Mouse (Mus musculus) liver, adult 2 months (tissue): ENCODE measurements around the gene Gm28551. TPM values are rescaled to one million over a fixed set of nuclear protein-coding genes. Genes with fewer than 3 reads are reported as not detected.

Experiments used
- DNase-seq: peaks from one replicate; pipeline ENCODE4 v3.0.0-alpha.2; 2011; ENCODE audit warnings: low read depth, low spot score; ENCODE audit errors: extremely low read depth
- H3K27ac ChIP-seq: fragments of 200-500 bp; replicated peaks from 2 replicates; pipeline ENCODE4 v1.5.1; 2012; ENCODE audit warnings: low read depth, mild to moderate bottlenecking, control low read depth, inconsistent platforms, low read length; ENCODE audit not compliant: insufficient read depth
- H3K27me3 ChIP-seq: fragments of 200-500 bp; 2 replicates; pipeline ENCODE4 v1.6.1; 2012; ENCODE audit warnings: mild to moderate bottlenecking, moderate library complexity, low read length, inconsistent platforms; ENCODE audit not compliant: control insufficient read depth, insufficient read depth
- H3K36me3 ChIP-seq: fragments of 200-500 bp; 2 replicates; pipeline ENCODE4 v1.6.1; 2012; ENCODE audit warnings: low read length, inconsistent platforms; ENCODE audit not compliant: control insufficient read depth, insufficient read depth
- H3K4me1 ChIP-seq: fragments of 200-500 bp; 2 replicates; pipeline ENCODE4 v1.6.1; 2011; ENCODE audit warnings: low read length; ENCODE audit not compliant: control insufficient read depth, insufficient read depth
- H3K4me3 ChIP-seq: fragments of 200-500 bp; 2 replicates; pipeline ENCODE4 v1.5.1; 2011; ENCODE audit warnings: low read depth, mild to moderate bottlenecking, control low read depth, low read length, moderate library complexity; ENCODE audit not compliant: insufficient read depth
- H3K79me2 ChIP-seq: fragments of 200-500 bp; 2 replicates; pipeline ENCODE4 v1.6.1; 2012; ENCODE audit warnings: inconsistent platforms, mild to moderate bottlenecking, low read length, moderate library complexity; ENCODE audit not compliant: control insufficient read depth, insufficient read depth
- H3K9ac ChIP-seq: fragments of 200-500 bp; 2 replicates; pipeline ENCODE4 v1.6.1; 2012; ENCODE audit warnings: low read depth, mild to moderate bottlenecking, control low read depth, inconsistent platforms, low read length
- CTCF ChIP-seq: fragments of 200-500 bp; IDR thresholded peaks from 2 replicates; pipeline ENCODE4 v1.5.1; 2011; ENCODE audit warnings: low read depth, low read length, control low read depth
- POLR2A ChIP-seq: fragments of 200-500 bp; IDR thresholded peaks from 2 replicates; pipeline ENCODE4 v1.6.1; 2011; ENCODE audit warnings: low read length, control low read depth; ENCODE audit not compliant: insufficient read depth; ENCODE audit errors: extremely low read depth
- WGBS: fragments of 180-500 bp; shearing (Covaris S2); methylation state at CpG from one replicate; pipeline ENCODE4 v1.1.7; 2018; 5-methylcytosine and 5-hydroxymethylcytosine counted together
- polyA plus RNA-seq: library from polyadenylated mRNA; depleted of rRNA; stranded (reverse); fragments of >200 nt; gene quantifications from 2 replicates; pipeline ENCODE4 v1.2.3, GENCODE M21; 2012; rRNA removed
- total RNA-seq: library from RNA; depleted of rRNA; stranded (reverse); fragments of >200 nt; gene quantifications from 2 replicates; pipeline ENCODE4 v1.2.3, GENCODE M21; 2014; rRNA removed

Gm28551 gene
- total and polyA plus RNA-seq, 2 experiments = not detected

DNA sequence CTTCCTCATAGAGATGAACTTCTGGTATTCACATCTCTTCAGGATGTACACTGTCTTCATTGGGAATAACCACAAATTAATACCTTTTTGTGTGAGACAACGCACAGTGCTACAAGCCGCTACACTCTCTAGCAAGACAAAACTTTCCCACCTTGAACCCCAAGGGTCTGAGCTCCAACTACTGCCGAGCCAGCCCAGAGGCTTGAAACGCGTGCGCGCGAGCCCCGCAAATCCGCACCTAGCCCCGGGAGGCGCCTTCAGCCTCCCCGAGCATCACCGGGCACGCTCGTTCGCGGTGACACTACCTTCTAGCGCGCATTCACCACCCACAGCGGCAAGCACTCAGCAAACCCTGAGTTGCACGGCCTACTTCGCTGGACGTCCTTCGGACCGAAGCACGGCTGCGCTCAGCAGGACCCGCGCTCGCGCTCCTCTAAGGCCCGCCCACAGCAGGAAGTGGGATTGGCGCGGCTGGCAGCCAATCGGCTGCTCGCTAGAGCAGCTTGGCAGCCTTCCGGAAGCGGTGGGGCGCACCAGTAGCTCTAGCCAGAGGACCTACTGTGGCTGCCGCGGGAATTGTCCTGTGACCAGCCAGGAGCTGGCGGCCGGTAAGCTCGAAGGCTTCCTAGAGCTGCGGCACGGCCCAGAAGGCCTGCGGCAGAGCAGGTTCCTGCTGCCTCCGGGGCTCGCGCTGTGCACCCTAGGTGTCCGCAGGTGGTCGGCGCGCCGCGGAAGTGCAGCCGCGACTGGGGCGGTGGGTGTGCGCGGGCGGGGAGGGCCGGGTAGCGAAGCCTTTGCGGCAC lies 55.7 kb downstream of the Gm28551 start, which contains the start of the genes Pms1, Ormdl1 and Gm28778:
Pms1 (minus strand) TSS at position 438 of the 803 bp plus-strand sequence.
Ormdl1 (plus strand) TSS at position 515 of the 803 bp plus-strand sequence.
Gm28778 (plus strand) TSS at position 531 of the 803 bp plus-strand sequence.
- H3K36me3 ChIP-seq = no peaks in the 10 kb centered on the region
- peak within 1 kb of the TSS; percentile 69 for H3K27ac ChIP-seq
- peaks cover 5% of the 10 kb centered on the region; the same call in 1 of the 2 replicates for H3K79me2 ChIP-seq
- DNase-seq = peak; percentile 92
- peak within 1 kb of the TSS; percentile 68 for H3K4me3 ChIP-seq
- H3K27me3 ChIP-seq = no peaks in the 10 kb centered on the region
- H3K9ac ChIP-seq = peak within 1 kb of the TSS; percentile 94
- TF ChIP-seq POLR2A = peak; percentile 64
- TF ChIP-seq CTCF = 0 out of 2 replicates have a peak, but pooled peaks have one; percentile 16
- peaks cover 6% of the 10 kb centered on the region; the same call in 1 of the 2 replicates for H3K4me1 ChIP-seq
- WGBS = under 1% methylated on average over 66 of the region's 66 CpGs

DNA sequence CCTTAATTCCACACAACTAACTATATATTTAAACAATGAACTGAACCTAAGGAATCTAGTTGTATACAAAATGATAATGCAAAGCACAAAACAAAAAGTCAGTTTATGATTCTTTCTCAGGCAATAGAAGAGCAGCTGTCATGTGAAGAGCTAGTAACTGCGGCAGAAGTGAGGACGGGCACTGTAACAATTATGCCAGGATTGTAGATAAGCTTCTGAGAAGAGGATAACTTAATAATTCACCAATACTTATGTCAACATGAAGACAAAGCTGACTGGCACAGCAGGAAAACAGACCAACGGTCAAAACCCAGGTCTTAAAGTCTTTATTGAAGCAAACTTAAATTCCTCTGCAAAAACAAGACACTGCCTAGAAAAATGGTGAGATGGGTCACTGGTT lies 61.3 kb downstream of the Gm28551 start:
- Histone ChIP-seq H3K4me1 (peaks cover 15% of the 10 kb centered on the region), H3K36me3 (no peaks in the 10 kb centered on the region), H3K27me3 (no peaks in the 10 kb centered on the region), H3K9ac (no peak overlapping the region), H3K4me3 (no peak overlapping the region), H3K79me2 (peaks cover 10% of the 10 kb centered on the region; the same call in 1 of the 2 replicates), H3K27ac (peak overlapping the region; percentile 63)
- DNase-seq = peak; percentile 93
- WGBS = 18% methylated on average over 3 of the region's 3 CpGs
- TF ChIP-seq CTCF = no peak
- TF ChIP-seq POLR2A = no peak

Other genes starting within 250 kb of the Gm28551 start
- not detected in 2 replicates for gene 1700019A02Rik, start 165.0 kb downstream of the Gm28551 start, total RNA-seq
- gene 1700019A02Rik, start 165.0 kb downstream of the Gm28551 start, polyA plus RNA-seq = not detected in 2 replicates
- 5.6 and 7.9 TPM in 2 replicates for gene Pms1, start 55.6 kb downstream of the Gm28551 start, total RNA-seq
- gene Pms1, start 55.6 kb downstream of the Gm28551 start, polyA plus RNA-seq = 0.85 and 2.5 TPM in 2 replicates
- gene Ormdl1, start 55.6 kb downstream of the Gm28551 start, total RNA-seq = 38.5 and 45.7 TPM in 2 replicates
- gene Ormdl1, start 55.6 kb downstream of the Gm28551 start, polyA plus RNA-seq = 9.4 and 14.1 TPM in 2 replicates
- 4.6 TPM in 1 of 2 replicates, not detected in the other for gene Gm28778, start 55.6 kb downstream of the Gm28551 start, total RNA-seq
- gene Gm28778, start 55.6 kb downstream of the Gm28551 start, polyA plus RNA-seq = 21.7 and 27.3 TPM in 2 replicates
- gene Osgepl1, start 39.0 kb downstream of the Gm28551 start, total RNA-seq = 18.9 and 25.4 TPM in 2 replicates
- 6.0 TPM in 2 replicates for gene Osgepl1, start 39.0 kb downstream of the Gm28551 start, polyA plus RNA-seq
- not detected in 2 replicates for gene Asdurf, start within 50 bp of the Gm28551 start, total RNA-seq
- not detected in 2 replicates for gene Asdurf, start within 50 bp of the Gm28551 start, polyA plus RNA-seq
- 29.3 and 34.2 TPM in 2 replicates for gene Asnsd1, start 85 bp upstream of the Gm28551 start, total RNA-seq
- gene Asnsd1, start 85 bp upstream of the Gm28551 start, polyA plus RNA-seq = 4.5 and 4.7 TPM in 2 replicates